Mouse (Mus musculus): ENCODE data around the gene Vangl1. TPM values are rescaled to one million over a fixed set of nuclear protein-coding genes. Genes with fewer than 3 reads are reported as not detected.
A peak's percentile ranks its signal among the peaks of the same experiment; 100 is the strongest.

The Vangl1 gene
- total RNA-seq, 2 experiments from 2014 or later = 24.2 to 25.3 TPM

DNA sequence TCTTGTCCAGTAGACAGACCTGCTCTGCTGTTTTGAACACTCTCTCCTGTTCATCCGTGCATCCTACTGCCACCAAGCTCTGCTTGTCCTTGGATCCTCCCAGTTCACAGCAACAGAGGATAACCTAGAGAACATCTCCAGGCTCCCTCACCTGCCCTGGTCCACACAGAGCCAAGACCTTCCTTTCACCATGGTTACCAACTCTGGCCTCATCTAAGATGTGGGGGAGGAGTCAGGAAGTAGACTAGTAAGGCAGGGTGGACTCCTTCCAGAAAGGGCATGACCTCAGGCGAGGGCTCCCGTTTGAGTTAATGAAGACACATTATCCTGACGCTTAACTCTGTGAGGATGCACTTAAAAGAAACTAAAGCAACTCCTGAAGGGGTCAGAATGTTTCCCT is 4.5 kb downstream of the Vangl1 start:
- intact Hi-C loops (cut with DNase I) = loop anchor here (5.0 kb wide), 1 partner anchor 33 kb away; no protein-coding TSS in a partner anchor

DNA sequence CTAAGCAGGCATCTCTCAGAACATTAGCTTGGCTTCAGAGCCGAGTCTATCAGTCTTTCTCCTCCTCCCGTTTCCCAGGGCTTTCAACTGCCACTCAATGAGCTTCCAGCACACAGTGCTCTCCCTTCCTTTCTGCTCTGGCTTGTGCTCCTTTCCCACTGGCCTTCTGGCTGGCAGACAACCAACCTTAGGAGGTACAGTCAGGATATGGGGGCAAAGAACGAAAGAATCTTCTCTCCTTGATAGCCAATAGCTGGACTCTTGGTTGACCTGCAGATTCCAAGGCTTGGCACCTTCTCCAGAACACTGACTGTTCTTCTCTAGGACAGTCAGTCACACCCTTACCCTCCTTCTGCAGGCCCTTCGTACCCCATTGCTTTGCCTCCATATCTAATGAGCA is 5.3 kb downstream of the Vangl1 start:
- intact Hi-C loops (cut with DNase I) = no loop called here
- no peak for DNase-seq

More for the DNA sequence above, 4.5 kb downstream of the Vangl1 start:
- no peak for DNase-seq

- intact Hi-C loops (cut with DNase I) = no loop called here
- no peak for DNase-seq
These were observed 6.0 kb downstream of the Vangl1 start for GRCm38 (mm10) chr3:102198446-102198845.

GRCm38 (mm10) chr3:102197746-102198145 is 6.7 kb downstream of the Vangl1 start:
- no peak for DNase-seq
- intact Hi-C loops (cut with DNase I) = no loop called here

DNA sequence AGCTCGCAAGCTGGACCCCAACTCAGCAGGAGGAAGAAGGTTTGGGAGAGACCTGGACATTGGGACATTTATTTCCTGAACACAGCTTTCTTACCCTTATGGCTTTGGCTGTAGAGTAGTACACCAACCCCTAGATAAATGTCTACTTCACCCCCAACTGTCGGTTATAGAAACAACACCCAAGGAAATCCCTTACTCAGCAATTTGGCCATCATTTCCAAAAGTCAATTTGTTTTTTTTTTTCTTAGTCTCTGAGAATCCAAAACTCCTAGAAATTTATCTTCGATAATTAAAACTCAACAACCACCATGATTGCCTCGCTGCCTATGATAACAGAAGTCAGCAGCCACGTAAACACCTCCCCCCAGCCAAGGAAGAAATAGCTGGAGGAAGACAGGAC is 7.3 kb downstream of the Vangl1 start:
- intact Hi-C loops (cut with DNase I) = no loop called here
- no peak for DNase-seq

DNA sequence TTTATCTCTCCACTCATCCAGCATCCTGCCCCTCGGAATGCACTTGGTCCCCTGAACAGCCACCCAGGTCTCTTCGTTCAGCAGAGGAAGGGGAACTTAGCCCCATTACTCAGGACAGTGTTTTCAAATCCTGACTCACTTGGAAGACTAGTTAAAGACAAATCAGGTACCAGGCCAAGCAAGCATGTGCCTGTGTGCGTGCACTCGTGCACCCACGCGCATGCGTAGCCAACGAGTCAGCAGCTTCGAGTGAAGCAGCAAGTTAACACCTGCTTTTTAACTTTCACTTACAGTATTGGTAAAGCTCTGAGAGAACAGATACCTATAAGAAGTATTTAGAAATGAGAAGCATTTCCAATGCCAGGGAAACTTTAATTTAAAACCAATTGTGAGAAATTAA is 8.3 kb downstream of the Vangl1 start:
- intact Hi-C loops (cut with DNase I) = no loop called here
- DNase-seq = no peak

GRCm38 (mm10) chr3:102195762-102196161 is 8.7 kb downstream of the Vangl1 start:
- no peak for DNase-seq
- intact Hi-C loops (cut with DNase I) = no loop called here

DNA sequence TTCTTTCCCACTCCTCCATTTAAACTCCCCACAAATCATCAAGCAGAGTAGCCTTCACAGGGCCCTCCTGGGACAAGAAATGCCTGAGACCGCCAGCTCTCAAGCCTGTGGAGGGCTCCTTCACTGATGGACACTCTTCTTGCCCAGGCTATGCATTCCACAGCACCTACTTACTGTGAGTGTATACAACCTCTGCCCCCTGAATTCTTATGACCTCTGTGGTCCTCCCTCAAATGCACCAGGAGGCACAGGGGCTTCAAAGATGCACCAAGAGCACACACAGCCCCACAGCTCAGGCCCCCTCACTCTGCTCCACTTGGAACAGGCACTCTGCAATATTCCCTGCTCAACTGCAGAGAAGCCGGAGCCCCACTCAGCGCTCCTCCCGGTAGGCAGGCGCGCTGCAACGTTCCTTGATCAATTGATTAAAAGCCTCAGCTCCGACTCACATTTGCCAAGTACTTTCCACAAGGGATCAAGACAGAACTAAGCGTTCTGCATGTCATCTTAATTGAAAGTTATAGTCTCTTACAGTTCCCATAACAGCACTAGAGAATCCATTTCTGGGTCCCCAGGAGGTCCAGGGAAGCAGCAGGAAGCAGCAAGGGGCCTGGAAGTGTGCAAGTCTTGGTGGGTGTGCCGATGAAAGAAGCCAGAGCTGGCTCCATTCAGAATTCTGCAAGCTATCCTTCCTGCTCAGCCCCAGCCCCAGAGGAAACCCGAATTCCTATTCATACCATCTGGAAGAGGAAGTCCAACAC is 10.0 kb downstream of the Vangl1 start:
- peak; percentile 27 to 41 for DNase-seq
- intact Hi-C loops (cut with DNase I) = loop anchor here (5.0 kb wide), 1 partner anchor 112 kb away; no protein-coding TSS in a partner anchor

- DNase-seq = peak; percentile 57 to 60
- intact Hi-C loops (cut with DNase I) = loop anchor here (5.0 kb wide), 1 partner anchor 111 kb away; no protein-coding TSS in a partner anchor
These were observed 10.8 kb downstream of the Vangl1 start for GRCm38 (mm10) chr3:102193488-102194290.

GRCm38 (mm10) chr3:102192621-102193020 is 11.9 kb downstream of the Vangl1 start:
- intact Hi-C loops (cut with DNase I) = loop anchor here (5.0 kb wide), 1 partner anchor 110 kb away; no protein-coding TSS in a partner anchor
- peak; percentile 70 to 73 for DNase-seq

- no peak for DNase-seq
- intact Hi-C loops (cut with DNase I) = loop anchor here (2.0 to 5.0 kb wide), 2 partner anchors 21 to 109 kb away; no protein-coding TSS in a partner anchor
These were observed 12.9 kb downstream of the Vangl1 start for GRCm38 (mm10) chr3:102191575-102191974.

GRCm38 (mm10) chr3:102190642-102191041 is 13.9 kb downstream of the Vangl1 start:
- intact Hi-C loops (cut with DNase I) = loop anchor here (2.0 to 5.0 kb wide), 2 partner anchors 20 to 108 kb away; no protein-coding TSS in a partner anchor
- DNase-seq = no peak

DNA sequence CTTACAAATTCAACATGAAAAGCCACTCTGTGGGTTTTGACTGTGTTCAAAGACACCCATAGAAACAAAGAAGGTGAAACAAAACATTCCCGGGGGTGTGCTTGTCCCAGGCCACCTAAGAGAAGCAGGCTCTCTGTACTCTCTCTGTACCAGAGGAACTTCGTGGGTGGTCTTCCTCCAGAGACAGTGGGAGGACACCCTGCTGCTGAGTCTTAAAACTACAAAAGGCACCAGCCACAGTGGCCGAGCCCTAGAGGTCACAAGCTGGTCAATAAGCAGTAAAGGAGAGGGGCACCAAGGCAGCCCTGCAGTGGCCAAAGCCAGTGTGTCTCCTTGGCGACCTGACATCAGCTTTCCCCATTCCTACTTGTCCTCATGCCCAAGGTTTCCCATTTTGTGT is 14.5 kb downstream of the Vangl1 start:
- DNase-seq = no peak
- intact Hi-C loops (cut with DNase I) = loop anchor here (2.0 to 5.0 kb wide), 2 partner anchors 19 to 108 kb away; no protein-coding TSS in a partner anchor

DNA sequence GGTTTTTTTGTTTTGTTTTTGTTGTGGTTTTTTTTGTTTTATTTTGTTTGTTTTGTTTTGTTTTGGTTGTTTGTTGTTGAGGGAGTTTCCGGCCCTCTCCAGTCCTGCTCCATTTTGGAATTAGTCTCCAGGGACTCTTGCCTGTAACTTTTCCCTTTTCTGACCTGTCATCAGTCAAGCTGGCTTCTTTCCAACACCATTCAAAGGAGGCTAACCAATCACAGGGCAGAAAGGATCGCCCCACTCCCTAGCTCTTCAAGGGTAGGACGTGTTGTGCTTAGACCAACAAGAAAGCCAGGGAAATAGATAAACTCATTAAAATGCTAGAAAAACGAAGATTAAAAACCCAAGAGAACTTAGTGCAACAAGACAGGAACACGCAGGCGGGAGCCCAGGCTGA is 15.5 kb downstream of the Vangl1 start:
- DNase-seq = peak; percentile 41 to 43
- intact Hi-C loops (cut with DNase I) = no loop called here

GRCm38 (mm10) chr3:102187401-102187800 is 17.1 kb downstream of the Vangl1 start:
- DNase-seq = no peak
- intact Hi-C loops (cut with DNase I) = no loop called here

DNA sequence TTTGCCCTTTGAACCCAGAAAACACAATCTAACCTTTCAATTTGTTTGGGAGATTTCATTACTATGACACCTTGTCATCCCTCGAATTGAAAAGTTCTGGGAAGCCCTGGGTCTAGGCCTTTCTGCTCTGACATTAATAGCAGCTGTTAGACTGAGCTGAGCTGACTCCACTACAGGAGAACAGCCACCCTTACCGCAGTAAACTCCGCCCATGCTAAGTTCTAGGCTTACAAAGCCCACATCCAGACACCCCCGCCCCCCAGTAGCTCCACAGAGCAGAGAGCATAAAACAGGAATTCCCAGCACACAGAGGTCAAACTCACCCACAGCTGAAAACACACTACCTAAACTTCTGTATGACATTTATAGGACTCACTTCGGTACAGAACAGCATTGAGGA is 19.8 kb downstream of the Vangl1 start:
- no peak for DNase-seq
- intact Hi-C loops (cut with DNase I) = no loop called here

GRCm38 (mm10) chr3:102182601-102183000 is 21.9 kb downstream of the Vangl1 start:
- DNase-seq = no peak
- intact Hi-C loops (cut with DNase I) = no loop called here

- intact Hi-C loops (cut with DNase I) = no loop called here
- no peak for DNase-seq
These were observed 23.3 kb downstream of the Vangl1 start for GRCm38 (mm10) chr3:102181191-102181590.

DNA sequence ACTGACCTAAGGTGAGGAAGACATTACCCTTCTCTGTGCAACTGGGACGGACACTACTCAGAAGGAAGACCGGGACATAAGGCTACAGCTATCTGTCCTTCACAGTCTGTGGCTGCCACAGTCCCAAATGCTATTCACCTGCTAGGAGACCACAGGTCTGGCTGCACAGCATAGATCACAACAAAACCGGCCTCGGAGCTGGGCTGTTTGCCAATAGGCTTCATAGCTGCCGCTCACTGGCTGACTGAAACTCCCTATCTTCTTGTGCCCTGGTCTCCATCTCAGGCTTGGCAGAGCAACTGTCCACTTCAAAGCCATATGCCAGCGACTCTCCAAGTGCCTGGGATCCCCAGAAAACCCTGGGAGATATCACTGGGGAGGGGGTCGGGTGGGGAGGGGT is 23.7 kb downstream of the Vangl1 start:
- peak; percentile 82 to 85 for DNase-seq
- intact Hi-C loops (cut with DNase I) = no loop called here

- intact Hi-C loops (cut with DNase I) = no loop called here
- no peak for DNase-seq
These were observed 24.6 kb downstream of the Vangl1 start for GRCm38 (mm10) chr3:102179869-102180268.

GRCm38 (mm10) chr3:102177837-102178615 is 26.5 kb downstream of the Vangl1 start:
- intact Hi-C loops (cut with DNase I) = no loop called here

More at GRCm38 (mm10) chr3:102177837-102178615, 26.5 kb downstream of the Vangl1 start:
- no peak for DNase-seq
